Mouse (Mus musculus): Measurements from ENCODE around the gene Prmt9.

Gene Prmt9

GRCm38 (mm10) chr8:77534358-77534992 lies 14.7 kb upstream of the Prmt9 start:
- DNase-seq (ENCODE audit: low read depth) = peak; percentile 56

GRCm38 (mm10) chr8:77535026-77535595 lies 14.1 kb upstream of the Prmt9 start:
- peak; percentile 71 for DNase-seq (ENCODE audit: low read depth)

- DNase-seq (ENCODE audit: low read depth) = no peak
Observed at GRCm38 (mm10) chr8:77536821-77537220, 12.4 kb upstream of the Prmt9 start.

GRCm38 (mm10) chr8:77538256-77538655 lies 10.9 kb upstream of the Prmt9 start:
- no peak for DNase-seq (ENCODE audit: low read depth)

- peak; percentile 42 for DNase-seq (ENCODE audit: low read depth)
Observed at GRCm38 (mm10) chr8:77543152-77543777, 5.9 kb upstream of the Prmt9 start.

- no peak for DNase-seq (ENCODE audit: low read depth)
Observed at GRCm38 (mm10) chr8:77544428-77544827, 4.8 kb upstream of the Prmt9 start.

- no peak for DNase-seq (ENCODE audit: low read depth)
Observed at GRCm38 (mm10) chr8:77545616-77546015, 3.6 kb upstream of the Prmt9 start.

- peak; percentile 76 for DNase-seq (ENCODE audit: low read depth)
Observed at GRCm38 (mm10) chr8:77549881-77550580, 834 bp downstream of the Prmt9 start.

GRCm38 (mm10) chr8:77552491-77552890 lies 3.3 kb downstream of the Prmt9 start:
- DNase-seq (ENCODE audit: low read depth) = no peak

GRCm38 (mm10) chr8:77561441-77561840 lies 12.2 kb downstream of the Prmt9 start:
- no peak for DNase-seq (ENCODE audit: low read depth)

GRCm38 (mm10) chr8:77574229-77574628 lies 25.0 kb downstream of the Prmt9 start:
- DNase-seq (ENCODE audit: low read depth) = peak; percentile 12

- DNase-seq (ENCODE audit: low read depth) = no peak
Observed at GRCm38 (mm10) chr8:77577674-77578073, 28.5 kb downstream of the Prmt9 start.

- DNase-seq (ENCODE audit: low read depth) = no peak
Observed at GRCm38 (mm10) chr8:77584174-77584573, 35.0 kb downstream of the Prmt9 start.

- DNase-seq (ENCODE audit: low read depth) = no peak
Observed at GRCm38 (mm10) chr8:77609621-77610020, 60.4 kb downstream of the Prmt9 start.

- peak; percentile 100 for DNase-seq (ENCODE audit: low read depth)
Observed at GRCm38 (mm10) chr8:77610374-77610969, 61.3 kb downstream of the Prmt9 start, which contains the start of gene Tmem184c. Tmem184c (minus strand) TSS chr8:77610698.

GRCm38 (mm10) chr8:77617916-77618315 lies 68.7 kb downstream of the Prmt9 start:
- DNase-seq (ENCODE audit: low read depth) = peak; percentile 39

GRCm38 (mm10) chr8:77623677-77624209 lies 74.5 kb downstream of the Prmt9 start:
- peak; percentile 26 for DNase-seq (ENCODE audit: low read depth)

- DNase-seq (ENCODE audit: low read depth) = peak; percentile 84
Observed at GRCm38 (mm10) chr8:77629858-77630537, 80.8 kb downstream of the Prmt9 start.

- DNase-seq (ENCODE audit: low read depth) = no peak
Observed at GRCm38 (mm10) chr8:77630691-77631090, 81.5 kb downstream of the Prmt9 start.
